Mouse (Mus musculus): Measurements from ENCODE around the gene Hltf. TPM values are rescaled to one million over a fixed set of nuclear protein-coding genes. Genes with fewer than 3 reads are reported as not detected.
A peak's percentile ranks its signal among the peaks of the same experiment; 100 is the strongest.

The Hltf gene
- polyA plus RNA-seq, 1 experiment from 2014 or later = 19.1 TPM

DNA sequence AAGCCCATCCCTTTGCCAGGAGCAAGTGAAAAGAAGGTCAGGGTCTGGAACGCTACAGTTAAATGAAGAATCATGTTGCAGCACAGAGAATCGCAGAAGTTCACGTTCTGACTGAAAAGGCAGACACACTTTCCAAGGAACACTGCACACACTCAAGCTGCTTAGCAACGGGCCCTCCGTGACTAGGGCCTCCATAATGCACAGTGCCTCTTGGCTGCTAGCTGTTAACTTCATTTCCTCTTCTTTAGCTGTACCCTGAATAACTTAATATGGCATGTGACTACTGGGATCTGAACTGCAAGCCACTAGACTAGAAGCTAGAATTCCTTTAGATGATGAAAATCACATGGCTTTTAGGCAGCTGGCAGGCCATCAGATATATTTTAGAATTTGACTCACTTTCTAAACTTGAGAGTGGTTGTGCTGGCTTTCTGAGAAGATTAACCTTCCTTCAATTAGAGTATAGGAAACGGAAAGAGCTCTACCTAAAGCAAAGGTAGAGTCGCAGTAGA is 89.3 kb downstream of the Hltf start:
- H3K4me1 ChIP-seq (replicated peaks) = peaks cover 60% of the 10 kb centered on the region
- H3K4me3 ChIP-seq = no peak overlapping the region
- no peaks in the 10 kb centered on the region for H3K9me3 ChIP-seq (replicated peaks)
- H3K27me3 ChIP-seq (replicated peaks) = no peaks in the 10 kb centered on the region
- peak overlapping the region; percentile 29 for H3K4me2 ChIP-seq
- H3K9ac ChIP-seq = peak overlapping the region; percentile 35; the same call in 1 of the 2 replicates
- ATAC-seq (ENCODE audit: insufficient number of reproducible peaks, low FRiP score) = no peak
- peak overlapping the region; percentile 83 for H3K27ac ChIP-seq (ENCODE audit: poor library complexity, severe bottlenecking)
- H3K36me3 ChIP-seq = peaks cover 55% of the 10 kb centered on the region
- 42% methylated on average over 7 of the region's 7 CpGs for WGBS

DNA sequence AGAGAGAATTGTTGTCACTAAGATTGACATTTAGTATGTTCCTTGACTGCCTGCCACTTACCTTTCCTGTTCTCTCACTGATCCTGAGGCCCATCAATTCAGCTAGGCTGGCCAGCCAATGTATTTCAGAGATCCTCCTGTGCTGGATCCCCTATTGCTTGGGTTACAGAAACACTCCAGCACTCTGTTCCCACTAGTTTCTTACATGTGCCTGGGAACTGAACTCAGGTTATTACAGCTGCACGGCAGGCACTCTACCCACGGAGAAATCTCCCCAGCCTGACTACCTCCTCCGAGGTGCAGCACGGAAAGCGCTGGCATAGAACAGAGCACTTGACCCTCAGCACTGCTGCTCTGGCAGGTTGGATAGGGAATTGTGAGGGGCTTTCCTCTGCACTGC is 90.0 kb downstream of the Hltf start:
- Histone ChIP-seq H3K9ac (peak overlapping the region; percentile 76), H3K9me3 (replicated peaks) (no peaks in the 10 kb centered on the region), H3K36me3 (peaks cover 59% of the 10 kb centered on the region), H3K27me3 (replicated peaks) (no peaks in the 10 kb centered on the region), H3K4me3 (no peak overlapping the region), H3K27ac (ENCODE audit: poor library complexity, severe bottlenecking) (peak overlapping the region; percentile 83), H3K4me1 (replicated peaks) (peaks cover 60% of the 10 kb centered on the region), H3K4me2 (peak overlapping the region; percentile 16; the same call in 1 of the 2 replicates)
- no peak for ATAC-seq (ENCODE audit: insufficient number of reproducible peaks, low FRiP score)
- WGBS = 49% methylated on average over 5 of the region's 5 CpGs

DNA sequence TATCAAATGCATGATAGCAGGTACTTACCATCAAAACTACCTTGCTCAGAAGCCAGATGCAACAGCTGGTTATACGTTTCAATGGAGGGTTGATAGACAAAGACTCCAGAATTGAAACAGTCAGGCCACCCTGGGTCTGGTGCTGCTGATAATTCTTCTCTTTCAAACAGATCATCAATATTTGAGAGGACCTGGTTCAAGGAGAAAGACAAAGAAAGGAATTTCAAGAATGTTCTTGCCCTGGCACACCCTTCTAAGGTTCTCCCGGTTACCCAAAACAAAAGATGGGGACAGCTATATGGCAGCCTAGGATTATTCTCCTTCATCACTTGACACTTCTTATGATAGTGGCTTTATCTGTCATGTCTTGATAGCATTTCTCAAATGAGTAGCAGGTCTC is 92.9 kb downstream of the Hltf start:
- peak overlapping the region; percentile 56 for H3K4me2 ChIP-seq
- peak overlapping the region; percentile 87 for H3K27ac ChIP-seq (ENCODE audit: poor library complexity, severe bottlenecking)
- H3K36me3 ChIP-seq = peaks cover 48% of the 10 kb centered on the region
- ATAC-seq (ENCODE audit: insufficient number of reproducible peaks, low FRiP score) = no peak
- no peaks in the 10 kb centered on the region for H3K9me3 ChIP-seq (replicated peaks)
- 0 out of 2 replicates have a peak overlapping the region, but pooled peaks have one; percentile 41 for H3K9ac ChIP-seq
- H3K4me3 ChIP-seq = 0 out of 2 replicates have a peak overlapping the region, but pooled peaks have one; percentile 12
- peaks cover 55% of the 10 kb centered on the region for H3K4me1 ChIP-seq (replicated peaks)
- H3K27me3 ChIP-seq (replicated peaks) = no peaks in the 10 kb centered on the region
- 39% methylated on average over 2 of the region's 2 CpGs for WGBS

DNA sequence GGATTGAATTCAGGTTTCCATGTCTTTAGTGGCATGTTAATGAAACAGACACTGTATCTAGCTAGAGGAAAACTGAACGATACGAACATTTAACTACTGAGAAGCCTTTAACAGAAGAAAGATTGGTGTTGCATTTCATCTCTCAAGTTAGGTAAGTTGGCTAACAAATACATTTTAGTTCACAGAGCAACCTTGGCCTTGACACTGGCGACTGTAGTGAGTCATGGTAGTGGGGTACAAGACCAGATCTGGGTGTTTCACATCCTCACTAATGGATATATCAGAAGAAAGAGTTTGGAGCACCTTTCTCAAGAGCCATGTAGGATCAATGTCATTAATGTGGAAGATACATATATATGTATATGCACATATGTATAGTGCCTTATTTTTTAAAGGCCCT is 94.0 kb downstream of the Hltf start:
- H3K4me2 ChIP-seq = peak overlapping the region; percentile 56
- 77% methylated on average over 3 of the region's 3 CpGs for WGBS
- H3K9me3 ChIP-seq (replicated peaks) = no peaks in the 10 kb centered on the region
- H3K27ac ChIP-seq (ENCODE audit: poor library complexity, severe bottlenecking) = peak overlapping the region; percentile 87
- H3K27me3 ChIP-seq (replicated peaks) = no peaks in the 10 kb centered on the region
- no peak for ATAC-seq (ENCODE audit: insufficient number of reproducible peaks, low FRiP score)
- H3K36me3 ChIP-seq = peaks cover 48% of the 10 kb centered on the region
- H3K4me1 ChIP-seq (replicated peaks) = peaks cover 54% of the 10 kb centered on the region
- peak overlapping the region; percentile 62 for H3K9ac ChIP-seq
- H3K4me3 ChIP-seq = peak overlapping the region; percentile 24

DNA sequence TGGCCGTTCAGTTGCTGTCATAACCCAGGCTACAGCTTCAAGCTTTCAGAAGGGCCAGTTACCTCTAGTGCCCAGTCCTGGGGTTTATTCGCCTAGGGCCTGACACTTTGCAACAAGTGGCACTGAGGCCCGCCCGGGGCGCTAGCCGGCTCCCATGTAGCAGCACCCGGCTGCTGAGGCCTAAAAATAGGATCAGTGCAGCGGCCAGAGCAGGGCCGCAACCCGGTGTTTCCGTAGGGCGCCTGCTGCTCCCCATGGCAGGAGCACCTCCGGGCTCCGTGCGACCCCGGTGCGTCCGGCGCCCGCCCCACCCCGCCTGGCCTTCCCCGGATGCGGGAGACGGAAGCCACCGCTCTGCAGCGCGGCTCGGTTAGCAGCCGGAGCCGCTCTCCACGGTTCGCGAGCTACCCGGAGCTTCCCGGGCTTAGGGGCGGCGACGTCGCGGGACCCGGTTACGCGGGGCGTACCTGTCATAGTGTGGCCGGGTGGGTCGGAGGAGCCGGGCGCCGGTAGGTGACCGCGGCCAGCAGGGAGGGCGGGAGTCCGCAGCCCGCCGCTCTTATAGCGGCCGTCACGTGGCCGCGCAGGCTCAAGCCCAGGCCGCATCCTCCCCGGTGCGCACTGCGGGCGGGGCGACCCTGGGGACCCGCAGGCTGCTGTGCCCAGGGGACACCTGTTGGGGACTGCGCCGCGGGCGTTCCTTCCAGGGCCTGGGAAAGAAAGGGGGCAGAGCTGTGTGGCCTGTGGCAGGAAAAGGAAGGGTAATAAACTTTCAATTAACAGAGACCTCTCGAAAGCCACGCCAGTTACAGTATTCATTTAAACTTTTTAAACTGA is 97.1 kb downstream of the Hltf start, which contains the start of gene Gyg:
Gyg (minus strand) TSS at position 787 of the 837 bp plus-strand sequence.
- H3K36me3 ChIP-seq = peaks cover 28% of the 10 kb centered on the region
- peaks cover 35% of the 10 kb centered on the region for H3K4me1 ChIP-seq (replicated peaks)
- under 1% methylated on average over 73 of the region's 73 CpGs for WGBS
- ATAC-seq (ENCODE audit: insufficient number of reproducible peaks, low FRiP score) = peak; percentile 95
- H3K4me2 ChIP-seq = peak within 1 kb of the TSS; percentile 79
- H3K4me3 ChIP-seq = peak within 1 kb of the TSS; percentile 70
- peak within 1 kb of the TSS; percentile 80 for H3K27ac ChIP-seq (ENCODE audit: poor library complexity, severe bottlenecking)
- peak within 1 kb of the TSS; percentile 98 for H3K9ac ChIP-seq
- no peaks in the 10 kb centered on the region for H3K27me3 ChIP-seq (replicated peaks)
- H3K9me3 ChIP-seq (replicated peaks) = peaks cover 3% of the 10 kb centered on the region; the same call in 1 of the 2 replicates

DNA sequence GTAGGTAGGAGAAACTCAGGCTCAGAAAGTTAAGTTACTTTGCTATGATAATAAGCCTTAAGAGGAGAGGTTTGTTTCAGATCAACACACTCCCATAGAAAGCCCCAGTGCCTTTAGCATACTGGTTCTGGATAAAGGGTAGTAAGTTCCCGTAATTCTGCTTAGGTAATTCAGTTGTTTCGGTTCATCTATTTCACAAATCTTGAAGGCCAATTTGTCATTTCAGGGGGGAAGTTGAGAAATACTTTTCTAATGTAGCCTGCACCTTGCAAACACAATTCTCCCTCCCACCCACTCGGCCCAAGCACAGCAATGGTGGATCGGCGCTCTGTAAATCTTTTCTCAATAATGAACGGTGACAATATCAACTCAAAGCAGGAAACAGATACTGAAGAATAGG is 97.9 kb downstream of the Hltf start:
- Histone ChIP-seq H3K4me2 (peak overlapping the region; percentile 79; the same call in 1 of the 2 replicates), H3K36me3 (peaks cover 21% of the 10 kb centered on the region), H3K27me3 (replicated peaks) (no peaks in the 10 kb centered on the region), H3K9me3 (replicated peaks) (peaks cover 8% of the 10 kb centered on the region), H3K4me1 (replicated peaks) (peaks cover 29% of the 10 kb centered on the region), H3K4me3 (peak overlapping the region; percentile 70), H3K27ac (ENCODE audit: poor library complexity, severe bottlenecking) (peak overlapping the region; percentile 80; the same call in 1 of the 2 replicates), H3K9ac (peak overlapping the region; percentile 98; the same call in 1 of the 2 replicates)
- no peak for ATAC-seq (ENCODE audit: insufficient number of reproducible peaks, low FRiP score)
- WGBS = 80% methylated on average over 6 of the region's 6 CpGs

DNA sequence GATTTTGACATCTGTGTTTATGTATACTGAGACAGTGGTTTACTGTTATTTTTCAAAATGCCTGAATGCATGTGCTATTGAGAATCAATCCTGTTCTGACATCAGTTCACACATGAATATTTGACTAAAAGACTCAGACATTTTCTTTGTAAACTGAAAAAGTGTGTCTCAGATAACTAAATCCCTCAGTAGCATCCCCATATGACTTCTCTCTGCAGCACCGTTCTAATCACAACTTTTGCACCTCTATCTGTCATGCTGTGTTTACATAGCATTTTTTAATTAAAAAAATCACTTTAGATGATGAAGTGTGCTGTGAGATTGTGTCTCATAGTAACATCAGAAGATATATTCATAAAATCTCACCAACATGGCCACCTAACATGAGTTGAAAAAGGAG is 109.9 kb downstream of the Hltf start:
- H3K4me1 ChIP-seq (replicated peaks) = no peaks in the 10 kb centered on the region
- no peak overlapping the region for H3K4me2 ChIP-seq
- ATAC-seq (ENCODE audit: insufficient number of reproducible peaks, low FRiP score) = no peak
- 70% methylated on average over 1 of the region's 1 CpGs for WGBS
- H3K9me3 ChIP-seq (replicated peaks) = 0 out of 2 replicates have a peak, but pooled peaks cover under 1% of the 10 kb centered on the region
- H3K9ac ChIP-seq = no peak overlapping the region
- H3K4me3 ChIP-seq = no peak overlapping the region
- H3K36me3 ChIP-seq = no peaks in the 10 kb centered on the region
- H3K27ac ChIP-seq (ENCODE audit: poor library complexity, severe bottlenecking) = no peak overlapping the region
- H3K27me3 ChIP-seq (replicated peaks) = no peaks in the 10 kb centered on the region

Other genes starting within 250 kb of the Hltf start
- 0.41 and 0.58 TPM in 2 replicates for gene Cp, start 100.8 kb upstream of the Hltf start, polyA plus RNA-seq (2016; fragmentation: Nextera tagmentation; extraction: Ambion mirVana)
- 11.4 and 12.6 TPM in 2 replicates for gene Hps3, start 22.5 kb upstream of the Hltf start, polyA plus RNA-seq (2016; fragmentation: Nextera tagmentation; extraction: Ambion mirVana)
- 687 and 707 TPM in 2 replicates for gene Gyg, start 97.5 kb downstream of the Hltf start, polyA plus RNA-seq (2016; fragmentation: Nextera tagmentation; extraction: Ambion mirVana)
- 0.53 and 0.54 TPM in 2 replicates for gene Cpa3, start 184.4 kb downstream of the Hltf start, polyA plus RNA-seq (2016; fragmentation: Nextera tagmentation; extraction: Ambion mirVana)
- gene Cpb1, start 217.9 kb downstream of the Hltf start, polyA plus RNA-seq (2016; fragmentation: Nextera tagmentation; extraction: Ambion mirVana) = 0.44 TPM in 1 of 2 replicates, not detected in the other

Measured in heart, embryonic 12.5 days (tissue).